Mouse (Mus musculus) adrenal gland, adult 8-10 months (tissue): ENCODE measurements around the gene Gpr153. TPM values are rescaled to one million over a fixed set of nuclear protein-coding genes. Genes with fewer than 3 reads are reported as not detected.

Experiments used
- DNase-seq: peaks from one replicate; pipeline ENCODE4 v3.0.0; 2022
- total RNA-seq, 4 experiments: library from RNA; stranded (reverse); gene quantifications; 2 replicates each; pipeline ENCODE4 v1.2.4; 2022

Gpr153 gene
- total RNA-seq, 4 experiments from 2014 or later: 4.8 to 7.0 (median 5.4) TPM

DNA sequence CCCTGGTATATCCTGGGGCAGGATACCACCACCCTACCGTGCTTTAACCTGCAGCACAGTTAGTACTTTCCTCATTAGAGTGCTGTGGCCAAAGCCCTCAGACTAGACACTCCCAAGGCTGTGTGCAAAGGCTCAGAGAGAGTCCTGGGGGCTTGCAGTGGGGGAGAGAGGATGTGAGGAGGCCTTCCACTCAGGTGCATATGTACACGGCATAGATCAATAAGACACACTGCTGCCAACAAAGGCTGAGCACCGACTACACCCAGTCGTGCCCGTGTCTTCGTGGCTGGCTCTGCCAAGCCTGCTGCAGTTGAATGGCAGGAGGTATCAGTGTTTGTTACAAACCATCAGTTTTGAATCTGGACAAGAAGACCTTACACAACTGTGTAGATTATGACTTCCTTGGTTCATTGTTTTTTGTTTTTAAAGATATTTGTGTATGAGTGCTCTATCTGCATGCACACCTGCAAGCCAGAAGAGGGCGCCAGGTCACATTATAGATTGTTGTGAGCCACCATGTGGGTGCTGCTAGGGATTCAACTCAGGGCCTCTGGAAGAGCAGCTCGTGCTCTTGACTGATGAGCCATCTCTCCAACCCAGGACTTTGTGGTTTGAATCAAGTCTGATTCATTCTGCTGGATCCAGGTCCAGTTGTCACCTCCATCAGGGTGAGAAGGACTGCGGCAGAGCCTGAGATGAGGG is 9.0 kb upstream of the Gpr153 start:
- DNase-seq: no peak

DNA sequence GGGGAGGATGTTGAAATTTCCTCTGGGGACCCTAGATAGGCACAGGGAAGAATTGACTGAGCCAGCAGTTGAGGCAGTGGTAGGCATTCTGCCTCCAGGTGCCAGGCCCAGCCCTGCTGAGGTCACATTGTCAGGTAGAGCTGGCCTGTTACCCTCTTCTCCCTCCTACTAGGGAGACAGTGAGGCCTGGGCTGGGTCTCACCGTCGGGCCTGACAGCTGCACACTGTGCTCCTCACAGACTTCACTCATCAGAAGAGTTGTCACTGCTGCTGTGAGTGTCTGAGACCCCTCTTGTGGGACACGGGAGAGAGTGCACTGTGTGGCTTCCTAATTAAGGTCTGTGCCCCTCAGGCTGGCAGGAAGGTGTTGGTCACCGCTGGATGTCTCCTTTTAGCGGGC is 8.2 kb upstream of the Gpr153 start:
- no peak for DNase-seq

DNA sequence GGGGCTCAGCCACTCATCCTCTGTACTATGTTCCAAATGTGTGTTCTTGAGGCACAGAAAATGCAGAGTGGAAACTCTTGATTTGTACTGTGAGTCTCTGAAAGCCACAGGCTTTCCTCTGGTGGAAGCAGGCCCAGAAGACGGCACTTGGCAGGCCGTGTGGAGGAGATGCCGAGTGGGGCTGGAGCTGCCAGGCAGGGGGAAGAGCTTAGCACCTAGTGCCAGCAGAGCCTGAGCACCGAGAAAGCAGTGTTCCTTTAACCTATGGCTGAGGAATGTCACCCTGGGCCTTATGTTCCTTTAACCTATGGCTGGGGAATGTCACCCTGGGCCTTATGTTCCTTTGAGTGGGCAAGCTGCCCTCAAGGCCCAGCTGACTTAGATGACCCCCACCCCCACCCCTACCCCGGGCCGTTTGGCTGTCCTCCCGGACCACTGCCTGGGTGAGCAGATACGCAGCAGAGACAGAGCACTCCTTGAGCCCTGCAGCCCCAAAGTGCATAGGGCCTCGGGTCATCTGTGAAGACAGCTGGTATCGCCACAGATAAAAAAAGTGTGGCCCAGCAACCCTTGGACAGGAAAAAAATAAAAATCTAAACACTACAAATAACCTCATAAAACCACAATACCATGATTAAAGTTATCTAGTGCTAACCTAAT is 7.7 kb upstream of the Gpr153 start:
- DNase-seq: no peak

DNA sequence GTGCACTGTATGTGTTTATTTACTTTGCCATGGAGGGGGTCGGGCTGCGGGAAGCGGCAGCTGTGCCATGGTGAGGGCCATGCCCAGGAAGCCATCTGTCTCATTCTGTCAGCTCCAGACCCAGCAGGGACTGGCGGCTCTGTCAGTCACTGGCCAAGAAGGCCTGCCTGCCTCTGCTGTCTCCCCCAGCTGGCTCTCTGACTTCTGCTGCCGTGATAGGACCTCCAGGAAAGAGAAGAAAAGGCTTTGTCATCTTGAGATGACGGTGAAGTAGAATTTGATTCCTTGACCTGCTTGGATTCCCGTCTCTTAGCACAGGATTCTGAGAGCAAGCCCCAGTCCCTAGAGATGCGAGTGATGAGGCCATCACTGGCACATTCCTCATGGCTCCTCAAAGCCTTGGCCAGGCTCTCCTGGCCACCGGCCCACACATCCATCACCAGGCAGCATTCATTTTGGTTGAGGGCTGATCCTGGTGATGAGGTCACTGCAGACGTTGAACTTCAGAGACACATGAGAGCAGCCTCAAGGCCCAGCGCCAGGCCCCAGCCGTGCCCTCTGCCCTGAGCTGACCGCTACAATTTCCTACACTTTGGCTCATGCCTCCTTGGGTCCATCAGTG is 6.2 kb upstream of the Gpr153 start:
- peak; percentile 81 for DNase-seq

DNA sequence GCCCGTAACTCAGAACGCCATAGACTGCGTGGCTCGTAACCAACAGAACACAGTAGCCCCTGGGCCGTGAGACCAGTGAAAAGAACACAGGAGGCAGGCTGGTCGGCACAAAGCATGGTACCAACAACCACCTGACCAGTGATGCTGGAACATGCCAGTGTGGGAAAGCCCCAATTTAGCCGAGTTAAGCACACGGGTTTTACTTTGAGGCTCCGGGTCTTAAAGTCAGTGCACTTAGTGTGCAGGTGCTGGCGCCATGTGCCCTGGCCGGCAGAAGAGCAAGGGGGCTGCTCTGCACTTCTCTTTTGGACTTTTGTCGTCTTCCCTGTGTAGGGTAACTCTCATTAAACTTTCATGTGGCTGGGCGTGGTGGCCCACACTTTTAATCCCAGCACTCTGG is 4.1 kb upstream of the Gpr153 start:
- DNase-seq: no peak

DNA sequence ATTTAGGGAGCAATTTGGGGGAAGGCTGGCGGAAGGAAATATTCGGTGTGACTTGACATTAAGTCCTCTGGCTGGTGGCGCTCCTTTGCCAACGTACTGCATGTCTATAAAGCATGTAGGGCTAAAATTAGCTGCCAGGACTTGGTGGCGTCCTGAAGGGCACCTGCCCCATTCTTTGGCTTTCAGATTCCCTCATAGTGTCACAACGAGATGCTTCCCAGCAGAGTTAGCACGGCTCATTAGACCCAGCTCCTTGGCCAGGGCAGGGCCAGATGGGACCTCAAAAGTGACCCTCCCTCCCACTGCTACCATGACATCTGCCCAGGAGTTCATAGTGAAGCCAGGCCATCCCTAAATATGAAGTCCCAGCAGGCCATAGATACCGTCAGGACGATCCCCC is 3.4 kb upstream of the Gpr153 start:
- DNase-seq: no peak

DNA sequence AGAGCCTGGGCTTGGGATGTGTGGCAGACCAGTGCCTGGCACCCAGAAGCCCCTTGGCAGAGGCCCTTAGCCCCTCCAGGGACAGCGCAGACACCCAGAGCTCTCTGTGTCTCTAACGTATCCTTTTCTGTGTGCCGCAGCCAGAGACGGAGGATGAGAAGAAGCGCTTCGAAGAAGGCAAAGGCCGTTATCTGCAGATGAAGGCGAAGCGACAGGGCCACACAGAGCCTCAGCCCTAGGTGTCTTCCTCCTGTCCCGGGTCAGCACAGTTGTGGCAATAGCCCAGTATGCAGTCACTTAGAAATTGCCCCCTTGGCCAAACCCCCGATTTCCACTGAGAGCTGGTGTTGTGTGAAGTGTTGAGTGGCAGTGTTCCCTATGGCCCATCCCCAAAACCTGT is 2.7 kb upstream of the Gpr153 start:
- no peak for DNase-seq

DNA sequence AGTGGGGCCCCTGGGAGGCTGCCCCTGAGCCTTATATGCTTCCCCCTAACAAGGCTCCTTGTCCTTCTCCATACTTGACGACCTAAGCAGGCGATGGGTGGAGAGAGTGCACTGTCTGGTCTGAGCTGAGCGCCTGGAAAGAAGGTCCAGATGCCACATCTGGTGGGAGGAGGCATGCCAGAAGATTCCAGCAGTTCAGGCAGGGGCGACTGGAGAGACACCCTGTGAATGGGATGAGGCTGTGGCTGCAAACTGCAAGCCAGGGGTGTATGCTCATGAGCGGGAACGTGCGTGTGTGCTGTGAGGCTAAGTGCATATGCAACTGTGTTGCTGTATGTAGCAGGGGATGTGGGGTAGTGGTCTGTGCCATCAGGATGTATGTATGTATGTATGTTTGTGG is 2.0 kb upstream of the Gpr153 start:
- DNase-seq: no peak

DNA sequence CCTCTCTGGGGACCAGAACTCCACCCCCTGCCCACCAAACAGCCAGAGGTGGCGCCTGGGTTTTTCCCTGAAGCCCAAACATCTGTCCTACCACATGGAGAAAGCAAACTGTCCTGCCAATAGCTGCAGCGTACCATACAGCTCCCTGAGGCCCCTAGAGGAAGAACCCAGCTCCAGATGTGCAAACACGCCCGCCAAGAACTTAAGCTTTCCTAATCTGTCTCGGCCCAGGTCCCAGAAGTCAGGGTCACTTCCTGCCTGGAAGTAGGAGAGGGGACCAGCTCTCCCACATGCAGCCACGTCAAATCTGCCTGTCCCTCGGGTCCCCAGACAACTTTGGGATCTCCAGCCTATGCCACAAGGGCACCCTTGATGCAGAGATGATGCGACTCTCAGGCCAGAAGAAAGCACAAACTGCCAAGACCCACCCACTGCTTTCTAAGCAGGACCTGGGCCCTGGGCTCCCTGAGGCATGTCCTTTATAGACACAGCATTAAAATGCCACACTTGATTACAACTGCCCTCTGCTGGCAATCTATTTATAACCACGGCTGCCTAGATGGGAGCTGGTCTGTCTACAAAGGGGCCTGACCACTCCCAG is 1.5 kb upstream of the Gpr153 start:
- no peak for DNase-seq

DNA sequence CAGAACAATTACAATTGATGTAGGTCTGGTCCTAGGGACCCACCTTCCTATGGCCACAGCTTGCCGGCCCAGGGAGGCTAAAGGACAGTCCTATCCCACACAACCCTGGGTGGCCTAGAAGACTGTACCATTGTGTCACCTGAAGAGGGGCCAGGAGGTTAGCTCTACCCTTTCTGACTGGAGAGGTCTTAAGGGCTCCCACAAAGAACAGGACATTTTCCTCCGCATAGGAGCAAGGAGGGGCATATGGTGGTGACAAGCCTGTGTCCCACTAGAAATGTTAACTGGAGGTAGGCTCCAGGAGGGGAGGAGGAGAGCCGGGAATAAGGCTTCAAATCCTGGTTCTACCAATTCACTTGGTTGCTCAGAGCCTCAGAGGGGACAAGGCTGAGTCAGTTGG is 841 bp upstream of the Gpr153 start:
- DNase-seq: no peak

DNA sequence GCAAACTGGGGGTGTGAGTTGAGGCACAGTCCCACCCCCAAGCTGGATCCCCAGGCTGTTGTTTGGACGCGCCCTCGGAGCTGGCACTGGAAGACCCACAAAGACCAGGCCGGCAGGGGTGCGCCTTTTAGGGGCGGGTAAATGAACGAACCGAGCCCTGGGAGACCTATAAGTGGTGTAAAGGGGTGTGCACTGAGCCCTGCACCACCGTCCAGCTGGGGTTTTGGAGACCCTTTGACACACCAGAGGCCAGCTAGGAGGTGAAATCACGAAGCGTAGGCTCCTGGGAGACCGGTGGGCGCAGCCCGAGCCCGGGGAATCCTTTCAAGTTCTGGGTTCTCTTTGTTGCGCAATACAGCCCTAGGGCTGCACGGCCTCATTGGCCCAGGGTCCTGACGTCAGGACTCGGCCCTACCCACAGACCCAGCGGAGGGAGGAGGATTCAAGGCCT is 674 bp downstream of the Gpr153 start:
- DNase-seq: no peak

DNA sequence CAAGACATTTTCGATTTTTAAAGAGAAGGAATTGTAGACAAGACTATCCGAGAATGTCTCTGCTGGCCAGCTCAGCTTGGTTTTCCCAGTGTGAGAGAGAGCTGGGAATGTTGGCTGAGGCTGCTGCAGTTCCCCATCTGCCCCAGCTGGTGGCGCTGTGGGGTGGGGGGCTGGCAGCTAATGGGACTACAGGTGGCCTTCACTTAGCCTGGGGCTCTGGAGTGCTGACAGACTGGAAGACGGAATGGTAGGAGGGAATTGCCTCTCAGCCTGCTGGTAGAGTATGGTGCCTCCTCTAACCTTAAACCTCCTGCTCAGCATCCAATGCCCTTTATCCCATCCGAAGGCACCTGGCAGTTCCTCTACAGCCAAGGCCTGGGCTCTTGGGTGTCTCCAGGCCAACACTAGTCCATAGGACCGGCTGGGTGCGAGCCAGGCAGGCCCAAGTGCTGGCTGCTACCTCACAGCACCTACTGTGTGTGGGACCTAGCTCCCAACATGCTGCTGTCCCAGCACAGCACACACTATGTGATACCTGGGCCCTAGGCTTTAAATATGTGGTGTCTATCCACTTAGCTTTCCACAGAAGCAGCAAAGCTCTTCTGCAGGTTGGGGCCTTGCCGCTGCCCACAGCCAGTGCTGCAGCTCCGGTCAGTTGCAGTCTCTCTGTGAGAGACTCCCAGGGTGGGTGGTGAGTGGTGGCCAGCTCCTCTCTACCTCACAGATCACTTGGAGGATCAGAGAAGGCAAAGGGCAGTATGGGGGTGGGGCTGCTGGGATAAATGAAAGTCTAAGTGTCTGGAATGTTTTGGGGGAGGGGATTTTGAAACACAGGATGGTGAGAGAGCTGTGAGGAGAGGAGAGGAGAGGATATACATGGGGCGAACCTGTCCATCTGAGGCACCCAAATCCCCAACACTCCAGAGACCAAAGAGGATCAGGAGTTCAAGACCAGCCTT is 2.6 kb downstream of the Gpr153 start:
- DNase-seq: no peak

DNA sequence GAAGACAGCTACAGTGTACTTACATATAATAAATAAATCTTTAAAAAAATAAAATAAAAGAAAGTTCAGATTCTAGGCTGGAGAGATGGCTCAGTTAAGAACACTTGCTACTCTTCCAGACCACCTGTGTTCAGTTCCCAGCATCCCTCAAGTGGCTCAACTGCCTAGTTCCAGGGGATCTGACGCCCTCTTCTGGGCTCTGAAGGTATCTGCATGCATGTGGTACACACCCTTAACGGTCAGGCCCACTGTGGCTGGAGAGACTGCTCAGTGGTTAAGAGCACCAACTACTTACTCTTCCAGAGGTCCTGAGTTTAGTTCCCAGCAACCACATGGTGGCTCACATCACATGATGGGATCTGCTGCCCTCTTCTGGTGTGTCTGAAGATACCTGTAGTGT is 3.9 kb downstream of the Gpr153 start:
- no peak for DNase-seq

DNA sequence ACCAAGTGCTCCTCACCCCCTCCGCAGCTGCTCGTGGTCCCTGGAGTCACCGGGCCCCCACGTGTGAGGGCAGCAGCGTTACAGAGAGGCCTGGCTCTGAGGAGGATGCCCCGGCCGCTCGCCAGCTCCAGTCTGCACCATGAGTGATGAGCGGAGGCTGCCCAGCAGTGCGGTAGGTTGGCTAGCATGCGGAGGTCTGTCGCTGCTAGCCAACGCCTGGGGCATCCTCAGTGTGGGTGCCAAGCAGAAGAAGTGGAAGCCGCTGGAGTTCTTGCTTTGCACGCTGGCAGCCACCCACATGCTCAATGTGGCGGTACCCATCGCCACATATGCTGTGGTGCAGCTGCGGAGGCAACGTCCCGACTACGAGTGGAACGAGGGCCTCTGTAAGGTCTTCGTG is 5.0 kb downstream of the Gpr153 start:
- no peak for DNase-seq

DNA sequence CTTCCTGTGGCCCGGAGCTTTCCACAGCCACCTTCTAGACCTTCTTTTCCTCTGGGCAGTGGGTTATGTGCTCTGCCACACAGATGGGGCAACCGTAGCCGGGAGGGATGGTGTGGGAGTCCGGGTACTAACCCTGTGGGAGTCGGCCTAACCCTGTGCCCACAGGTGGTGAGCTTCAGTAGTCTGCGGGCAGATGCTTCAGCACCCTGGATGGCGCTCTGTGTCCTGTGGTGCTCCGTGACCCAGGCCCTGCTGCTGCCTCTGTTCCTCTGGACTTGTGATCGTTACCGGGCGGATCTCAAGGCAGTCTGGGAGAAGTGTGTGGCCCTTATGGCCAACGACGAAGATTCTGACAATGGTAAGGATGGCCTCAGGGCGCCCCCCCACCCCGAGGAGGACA is 7.6 kb downstream of the Gpr153 start:
- no peak for DNase-seq

DNA sequence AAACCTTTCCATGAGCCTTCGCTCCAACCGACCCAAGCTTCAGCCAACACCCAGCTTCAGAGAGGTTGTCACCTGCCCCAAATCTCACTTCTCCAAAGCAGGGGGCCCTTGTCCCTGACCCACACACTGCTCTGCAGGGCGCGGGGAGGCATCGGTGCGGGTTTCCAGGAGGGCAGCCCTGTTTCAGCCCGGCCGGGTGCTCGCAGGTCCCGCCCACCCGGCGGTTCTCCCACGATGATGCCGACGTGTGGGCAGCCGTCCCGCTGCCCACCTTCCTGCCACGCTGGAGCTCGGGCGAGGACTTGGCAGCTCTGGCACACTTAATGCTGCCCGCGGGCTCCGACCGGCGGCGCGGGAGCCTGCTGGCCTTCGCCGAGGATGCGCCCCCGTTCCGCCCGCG is 8.7 kb downstream of the Gpr153 start:
- no peak for DNase-seq

DNA sequence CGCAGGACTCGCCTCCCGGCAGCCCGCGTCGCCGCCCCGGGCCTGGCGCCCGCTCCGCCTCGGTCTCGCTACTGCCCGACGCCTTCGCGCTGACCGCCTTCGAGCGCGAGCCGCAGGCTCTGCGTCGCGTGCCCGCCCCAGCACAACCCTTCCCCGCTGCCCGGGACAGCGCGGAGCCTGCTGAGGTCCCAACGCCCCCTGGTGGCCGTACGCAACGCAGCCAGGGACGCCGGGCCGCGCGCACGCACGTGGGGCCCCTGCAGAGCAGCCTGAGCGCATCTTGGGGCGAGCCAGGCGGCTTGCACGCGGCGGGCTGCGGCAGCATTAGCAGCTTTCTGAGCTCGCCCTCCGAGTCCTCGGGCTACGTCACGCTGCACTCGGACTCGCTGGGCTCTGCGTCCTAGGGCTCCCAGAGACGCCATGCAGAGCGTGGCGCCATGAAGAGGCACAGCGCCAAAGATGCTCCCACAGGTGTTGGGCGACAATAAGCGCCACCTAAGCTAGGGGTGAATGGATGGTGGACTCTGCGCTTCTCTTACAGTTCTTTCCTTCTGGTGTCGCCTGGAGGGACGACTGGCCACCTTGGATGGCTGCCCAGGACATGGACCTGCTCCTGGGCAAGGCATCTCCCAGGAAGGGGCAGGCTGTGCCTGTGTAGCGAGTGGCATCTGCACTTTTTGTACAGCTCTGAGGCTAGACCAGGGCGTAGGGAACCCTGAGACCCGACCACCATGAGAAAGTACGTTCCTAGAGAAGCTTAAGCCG is 9.3 kb downstream of the Gpr153 start:
- peak; percentile 63 for DNase-seq

DNA sequence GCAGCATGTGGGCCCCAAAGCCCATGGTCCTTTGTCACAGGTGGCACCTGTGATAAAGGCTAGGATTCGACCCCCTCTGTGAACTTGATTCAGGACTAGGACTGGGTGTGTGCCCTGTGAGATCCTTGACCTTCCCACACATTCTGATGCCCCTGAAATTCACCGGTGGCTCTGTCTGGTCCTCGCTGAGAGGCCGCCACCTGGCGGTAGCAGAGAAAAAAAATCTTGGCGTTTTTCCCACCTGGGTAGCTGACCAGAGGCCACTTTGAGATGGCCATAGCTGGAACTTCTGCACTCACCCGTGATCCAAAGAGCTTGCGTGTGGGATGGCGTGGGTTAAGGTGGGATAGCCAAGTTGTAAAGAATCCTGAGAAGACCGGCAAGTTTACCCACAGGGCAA is 11.5 kb downstream of the Gpr153 start:
- DNase-seq: no peak

DNA sequence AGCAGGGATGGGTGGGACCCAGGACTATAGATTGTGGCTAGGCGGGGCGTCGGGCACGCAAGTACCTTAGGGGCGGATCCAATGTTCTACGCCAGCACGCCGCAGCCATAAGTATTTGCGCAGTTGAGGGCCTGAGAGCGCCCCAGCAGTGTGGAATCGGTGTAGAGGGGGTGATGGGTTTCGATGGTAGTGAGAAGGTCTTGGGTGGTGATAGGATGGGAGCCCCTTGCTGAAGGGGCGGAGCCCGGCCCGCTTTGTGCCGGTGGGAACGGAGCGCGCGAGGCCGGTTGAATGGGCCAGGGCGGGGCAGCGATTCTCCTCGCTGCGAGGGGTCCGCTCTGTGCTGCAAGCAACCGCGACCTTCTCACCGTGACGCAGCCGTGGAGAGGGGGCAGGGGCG is 12.2 kb downstream of the Gpr153 start:
- no peak for DNase-seq

DNA sequence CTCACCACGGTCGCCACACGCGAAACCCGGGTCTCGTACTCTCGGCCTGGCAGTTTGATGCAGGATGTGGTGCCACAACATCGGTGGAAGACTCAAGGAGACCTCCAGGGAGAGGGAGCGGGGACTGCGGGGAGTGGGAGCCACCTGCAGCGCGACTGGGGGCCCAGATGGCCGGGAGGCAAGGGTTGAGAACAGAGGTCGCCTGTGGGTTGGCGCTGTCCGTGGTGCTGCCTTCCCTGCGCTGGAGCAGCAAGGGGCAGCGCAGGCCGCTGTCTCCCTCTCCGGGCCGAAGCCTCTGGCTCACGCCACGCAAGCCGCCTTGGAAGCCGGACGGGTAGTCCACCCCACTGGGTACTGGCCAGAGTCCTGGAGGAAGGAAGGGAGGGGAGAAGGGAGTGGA is 12.9 kb downstream of the Gpr153 start:
- no peak for DNase-seq

DNA sequence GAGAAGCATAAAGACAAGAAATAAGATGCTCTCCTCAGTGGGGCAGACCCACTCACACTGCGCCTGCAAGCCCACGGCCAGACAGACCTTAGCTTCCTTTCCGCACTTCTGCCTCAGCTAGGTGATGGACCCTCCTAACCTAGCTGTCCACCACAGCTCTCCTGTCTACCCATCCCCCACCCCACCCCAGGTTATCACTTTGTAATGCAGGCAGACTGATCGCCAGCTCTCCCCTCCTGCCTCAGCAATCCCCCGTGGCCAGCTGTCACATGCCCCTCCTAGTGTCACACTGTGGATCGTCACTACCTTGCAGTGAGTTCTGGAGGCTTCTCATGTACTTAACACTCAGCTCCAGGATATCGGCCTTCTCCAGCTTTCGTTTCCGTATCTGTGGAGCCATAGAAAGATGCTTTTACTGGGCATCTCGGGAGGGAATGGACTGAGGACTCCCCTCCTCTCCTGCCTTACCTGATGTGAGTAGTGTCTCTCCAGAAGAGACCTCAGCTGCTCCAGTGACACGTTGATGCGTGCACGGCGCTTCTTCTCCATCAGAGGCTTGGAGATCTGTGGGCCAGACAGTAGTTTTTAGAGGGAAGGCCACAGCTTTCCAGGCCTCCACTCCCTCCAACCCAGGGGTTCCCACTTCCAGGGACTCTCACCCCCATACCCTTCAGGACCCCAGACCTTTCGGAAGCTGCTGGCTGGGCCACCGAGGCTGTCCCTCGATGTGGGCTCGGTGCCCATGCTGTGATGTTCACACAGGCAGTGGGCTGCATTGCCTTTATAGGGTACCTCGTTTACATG is 13.5 kb downstream of the Gpr153 start:
- no peak for DNase-seq
